Mouse (Mus musculus) small intestine, adult 2 months (tissue): ENCODE results near the gene Eef1akmt2.

ENCODE experiments used
- CTCF ChIP-seq: fragments of 200-500 bp; IDR thresholded peaks from 2 replicates; pipeline ENCODE4 v1.5.1; 2012; ENCODE audit warnings: low read depth, mild to moderate bottlenecking, control low read depth, inconsistent platforms, low read length, moderate library complexity, mixed read lengths; ENCODE audit not compliant: insufficient replicate concordance, insufficient read length; ENCODE audit errors: extremely low read depth
- POLR2A ChIP-seq: fragments of 200-500 bp; IDR thresholded peaks from 2 replicates; pipeline ENCODE4 v1.6.1; 2012; ENCODE audit warnings: low read depth, mild to moderate bottlenecking, control low read depth, inconsistent platforms, low read length, moderate library complexity

- TF ChIP-seq POLR2A (no peak), CTCF (no peak)
These were observed 50.4 kb downstream of the Eef1akmt2 start for GRCm38 (mm10) chr7:132802066-132802465.
